Mouse (Mus musculus) olfactory bulb, adult 2 months (tissue): ENCODE results near the gene Lias. TPM values are rescaled to one million over a fixed set of nuclear protein-coding genes. Genes with fewer than 3 reads are reported as not detected.

Experiments
- H3K27ac ChIP-seq: fragments of 200-500 bp; 2 replicates; pipeline ENCODE4 v1.5.1; 2012; ENCODE audit warnings: low read depth, low read length; ENCODE audit not compliant: insufficient read depth
- H3K4me1 ChIP-seq: fragments of 200-500 bp; 2 replicates; pipeline ENCODE4 v1.6.1; 2012; ENCODE audit warnings: low read length; ENCODE audit not compliant: control insufficient read depth, insufficient read depth
- H3K4me3 ChIP-seq: fragments of 200-500 bp; 2 replicates; pipeline ENCODE4 v1.5.1; 2012; ENCODE audit warnings: mild to moderate bottlenecking, low read depth, low read length, moderate library complexity; ENCODE audit not compliant: insufficient read depth
- CTCF ChIP-seq: fragments of 200-500 bp; IDR thresholded peaks from 2 replicates; pipeline ENCODE4 v1.5.1; 2012; ENCODE audit warnings: low read depth, mild to moderate bottlenecking, low read length, moderate library complexity; ENCODE audit not compliant: insufficient read depth
- POLR2A ChIP-seq: fragments of 200-500 bp; IDR thresholded peaks from 2 replicates; pipeline ENCODE4 v1.6.1; 2012; ENCODE audit warnings: mild to moderate bottlenecking, low read depth, low read length, moderate library complexity; ENCODE audit not compliant: insufficient read depth
- WGBS: fragments of 180-500 bp; shearing (Covaris S2); methylation state at CpG from one replicate; pipeline ENCODE4 v1.1.7; 2018; 5-methylcytosine and 5-hydroxymethylcytosine counted together
- polyA plus RNA-seq: library from polyadenylated mRNA; stranded (reverse); fragments of >200 nt; gene quantifications from 2 replicates; pipeline ENCODE4 v1.2.4, GENCODE M21; 2012; ENCODE audit warnings: low replicate concordance; ENCODE audit not compliant: missing spikeins, insufficient read depth, insufficient read length

Gene Lias
- polyA plus RNA-seq, 1 experiment = not detected

GRCm38 (mm10) chr5:65459454-65459853, 68.2 kb downstream of the Lias start:
- Histone ChIP-seq H3K4me3 (no peak overlapping the region), H3K4me1 (peaks cover 3% of the 10 kb centered on the region), H3K27ac (no peak overlapping the region)
- TF ChIP-seq POLR2A (no peak), CTCF (no peak)
- WGBS = 61% methylated on average over 3 of the region's 3 CpGs

Other genes with a start within 250 kb of the Lias start
- gene Wdr19, start 191.8 kb upstream of the Lias start, polyA plus RNA-seq = not detected in 2 replicates
- gene Rfc1, start 55.8 kb upstream of the Lias start, polyA plus RNA-seq = not detected in 2 replicates
- not detected in 2 replicates for gene Klb, start 43.2 kb upstream of the Lias start, polyA plus RNA-seq
- gene Rpl9, start 53 bp upstream of the Lias start, polyA plus RNA-seq = not detected in 2 replicates
- gene Ugdh, start 44.5 kb downstream of the Lias start, polyA plus RNA-seq = not detected in 2 replicates
- not detected in 2 replicates for gene Gm43552, start 101.3 kb downstream of the Lias start, polyA plus RNA-seq
- gene Smim14, start 145.7 kb downstream of the Lias start, polyA plus RNA-seq = not detected in 2 replicates
- 419 TPM in 1 of 2 replicates, not detected in the other for gene Ube2k, start 145.7 kb downstream of the Lias start, polyA plus RNA-seq